Mouse (Mus musculus) brain, embryonic 14.5 days (tissue): ENCODE measurements around the gene Ncor2. TPM values are rescaled to one million over a fixed set of nuclear protein-coding genes. Genes with fewer than 3 reads are reported as not detected.

Source experiments
- DNase-seq: peaks from one replicate; pipeline ENCODE4 v3.0.0-alpha.2; 2011; ENCODE audit warnings: low read depth
- CTCF ChIP-seq: fragments of 200-500 bp; IDR thresholded peaks from 2 replicates; pipeline ENCODE4 v1.5.1; 2012; ENCODE audit warnings: inconsistent platforms, mild to moderate bottlenecking, moderate library complexity, borderline replicate concordance; ENCODE audit not compliant: insufficient read depth, insufficient read length; ENCODE audit errors: extremely low read depth
- POLR2A ChIP-seq: fragments of 200-500 bp; IDR thresholded peaks from 2 replicates; pipeline ENCODE4 v1.6.1; 2012; ENCODE audit warnings: mild to moderate bottlenecking, inconsistent platforms, borderline replicate concordance; ENCODE audit not compliant: poor library complexity, insufficient read depth, insufficient read length, severe bottlenecking; ENCODE audit errors: extremely low read depth
- polyA plus RNA-seq: library from polyadenylated mRNA; depleted of rRNA; stranded (reverse); fragments of >200 nt; gene quantifications from 2 replicates; pipeline ENCODE4 v1.2.3, GENCODE M21; 2012; rRNA removed

Gene Ncor2
- polyA plus RNA-seq, 1 experiment, result 71.5 TPM

DNA sequence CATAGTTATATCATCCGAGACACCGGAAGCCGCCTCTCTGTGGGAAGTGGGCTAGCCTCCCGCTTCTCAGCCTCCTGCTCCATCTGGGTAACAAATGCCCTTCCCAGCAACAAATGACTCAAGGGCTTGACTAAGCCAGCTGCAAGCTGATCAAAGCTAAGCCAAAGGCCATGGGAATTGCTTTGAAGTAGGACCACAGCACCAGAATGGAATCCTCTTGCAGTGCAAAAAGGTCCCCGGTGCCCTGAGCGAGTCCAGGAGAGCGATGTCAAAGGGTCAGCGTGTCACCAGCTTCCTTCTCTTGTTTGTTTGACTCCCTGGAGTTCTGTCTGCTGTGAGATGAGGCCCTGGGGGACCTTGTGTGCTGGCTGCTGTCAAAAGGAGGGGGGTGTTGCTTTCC is 209.2 kb downstream of the Ncor2 start:
- peak; percentile 45 for DNase-seq
- TF ChIP-seq POLR2A, result no peak
- no peak for TF ChIP-seq CTCF

Other genes with a start within 250 kb of the Ncor2 start
- gene Rflna, start 176.0 kb downstream of the Ncor2 start, polyA plus RNA-seq, result 7.7 and 8.4 TPM in 2 replicates
- gene Scarb1, start 161.9 kb upstream of the Ncor2 start, polyA plus RNA-seq, result 43.1 and 45.0 TPM in 2 replicates
- 0.34 and 0.58 TPM in 2 replicates for gene Gm10382, start 210.1 kb upstream of the Ncor2 start, polyA plus RNA-seq
- 784 and 896 TPM in 2 replicates for gene Ubc, start 211.0 kb upstream of the Ncor2 start, polyA plus RNA-seq